Mouse (Mus musculus) small intestine, adult 2 months (tissue): ENCODE measurements at regions not wholly inside any gene's neighbourhood (a gene's known extent, or its start where the extent isn't known, plus 50 kb on each side); places are given as distances from the start of the nearest gene placed in this dataset.

ENCODE experiments used
- H3K27ac ChIP-seq: fragments of 200-500 bp; 2 replicates; pipeline ENCODE4 v1.5.1; 2012; ENCODE audit warnings: low read depth, low read length, control low read depth, inconsistent platforms; ENCODE audit not compliant: insufficient read depth
- H3K27me3 ChIP-seq: fragments of 200-500 bp; 2 replicates; pipeline ENCODE4 v1.6.1; 2012; ENCODE audit warnings: mild to moderate bottlenecking, moderate library complexity, low read length, inconsistent platforms; ENCODE audit not compliant: control insufficient read depth, insufficient read depth
- H3K36me3 ChIP-seq: fragments of 200-500 bp; 2 replicates; pipeline ENCODE4 v1.6.1; 2012; ENCODE audit warnings: mild to moderate bottlenecking, low read length, control low read depth, inconsistent platforms; ENCODE audit not compliant: control insufficient read depth, insufficient read depth
- H3K4me1 ChIP-seq: fragments of 200-500 bp; 2 replicates; pipeline ENCODE4 v1.6.1; 2012; ENCODE audit warnings: low read length, inconsistent platforms, mixed read lengths; ENCODE audit not compliant: control insufficient read depth, insufficient read depth, insufficient read length
- H3K4me3 ChIP-seq: fragments of 200-500 bp; 2 replicates; pipeline ENCODE4 v1.5.1; 2012; ENCODE audit warnings: low read depth, mild to moderate bottlenecking, control low read depth, inconsistent platforms, low read length, moderate library complexity
- CTCF ChIP-seq: fragments of 200-500 bp; IDR thresholded peaks from 2 replicates; pipeline ENCODE4 v1.5.1; 2012; ENCODE audit warnings: low read depth, mild to moderate bottlenecking, control low read depth, inconsistent platforms, low read length, moderate library complexity, mixed read lengths; ENCODE audit not compliant: insufficient replicate concordance, insufficient read length; ENCODE audit errors: extremely low read depth
- POLR2A ChIP-seq: fragments of 200-500 bp; IDR thresholded peaks from 2 replicates; pipeline ENCODE4 v1.6.1; 2012; ENCODE audit warnings: low read depth, mild to moderate bottlenecking, control low read depth, inconsistent platforms, low read length, moderate library complexity
- WGBS: fragments of 180-500 bp; shearing (Covaris S2); methylation state at CpG from one replicate; pipeline ENCODE4 v1.1.7; 2018; 5-methylcytosine and 5-hydroxymethylcytosine counted together

DNA sequence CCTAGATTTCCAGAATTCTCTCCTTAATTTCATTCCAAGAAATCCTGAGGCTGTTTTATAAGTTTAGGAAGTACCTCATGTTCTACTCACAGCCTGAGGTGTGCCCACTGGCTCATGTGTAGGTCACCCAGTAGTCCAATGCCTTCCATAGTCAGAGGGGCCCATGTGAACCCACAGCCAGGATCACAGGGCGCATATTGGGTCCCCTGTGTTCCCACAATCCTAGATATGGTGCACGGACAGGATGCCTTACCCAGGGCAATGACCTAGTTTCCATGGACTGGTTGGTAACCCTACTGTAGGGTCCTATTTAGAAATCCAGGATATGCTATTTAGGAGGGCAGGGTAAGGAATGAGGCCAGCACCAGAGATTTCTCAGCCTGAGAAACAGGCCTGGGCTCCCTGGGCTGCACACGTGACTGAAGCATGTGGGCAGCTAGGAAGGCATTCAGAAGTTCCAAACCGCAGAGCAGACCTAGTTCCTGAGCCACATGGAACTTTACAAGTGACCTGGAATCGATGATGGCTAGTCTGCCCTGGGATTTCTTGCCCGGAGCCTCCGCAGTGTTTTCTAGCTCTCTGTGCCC lies 90.5 kb downstream of the Rpl14 start:
- H3K27ac ChIP-seq, result no peak overlapping the region
- no peak overlapping the region for H3K4me3 ChIP-seq
- TF ChIP-seq POLR2A (no peak), CTCF (no peak)
- no peaks in the 10 kb centered on the region for H3K27me3 ChIP-seq
- H3K36me3 ChIP-seq, result no peaks in the 10 kb centered on the region
- no peaks in the 10 kb centered on the region for H3K4me1 ChIP-seq
- 90% methylated on average over 7 of the region's 7 CpGs for WGBS

GRCm38 (mm10) chr9:120663181-120663580 lies 91.9 kb downstream of the Rpl14 start:
- Histone ChIP-seq H3K27me3 (no peaks in the 10 kb centered on the region), H3K4me1 (no peaks in the 10 kb centered on the region), H3K27ac (no peak overlapping the region), H3K36me3 (no peaks in the 10 kb centered on the region), H3K4me3 (no peak overlapping the region)
- WGBS, result 60% methylated on average over 6 of the region's 6 CpGs
- no peak for TF ChIP-seq CTCF
- no peak for TF ChIP-seq POLR2A

GRCm38 (mm10) chr9:120664086-120664485 lies 92.8 kb downstream of the Rpl14 start:
- no peaks in the 10 kb centered on the region for H3K36me3 ChIP-seq
- 87% methylated on average over 10 of the region's 10 CpGs for WGBS
- TF ChIP-seq POLR2A (no peak), CTCF (no peak)

GRCm38 (mm10) chr9:120672452-120672851 lies 101.2 kb downstream of the Rpl14 start:
- no peaks in the 10 kb centered on the region for H3K36me3 ChIP-seq
- TF ChIP-seq POLR2A, result no peak
- TF ChIP-seq CTCF, result no peak
- H3K4me3 ChIP-seq, result no peak overlapping the region
- H3K27ac ChIP-seq, result no peak overlapping the region
- no peaks in the 10 kb centered on the region for H3K27me3 ChIP-seq
- H3K4me1 ChIP-seq, result no peaks in the 10 kb centered on the region
- WGBS, result 53% methylated on average over 6 of the region's 6 CpGs

More at GRCm38 (mm10) chr9:120664086-120664485, 92.8 kb downstream of the Rpl14 start:
- no peaks in the 10 kb centered on the region for H3K27me3 ChIP-seq
- H3K27ac ChIP-seq, result no peak overlapping the region
- no peak overlapping the region for H3K4me3 ChIP-seq
- no peaks in the 10 kb centered on the region for H3K4me1 ChIP-seq

- Histone ChIP-seq H3K36me3 (no peaks in the 10 kb centered on the region), H3K27me3 (no peaks in the 10 kb centered on the region), H3K27ac (no peak overlapping the region), H3K4me3 (no peak overlapping the region), H3K4me1 (no peaks in the 10 kb centered on the region)
- TF ChIP-seq CTCF (no peak), POLR2A (no peak)
- WGBS, result 12% methylated on average over 11 of the region's 11 CpGs
Observed at GRCm38 (mm10) chr9:120674855-120675254, 103.6 kb downstream of the Rpl14 start.

DNA sequence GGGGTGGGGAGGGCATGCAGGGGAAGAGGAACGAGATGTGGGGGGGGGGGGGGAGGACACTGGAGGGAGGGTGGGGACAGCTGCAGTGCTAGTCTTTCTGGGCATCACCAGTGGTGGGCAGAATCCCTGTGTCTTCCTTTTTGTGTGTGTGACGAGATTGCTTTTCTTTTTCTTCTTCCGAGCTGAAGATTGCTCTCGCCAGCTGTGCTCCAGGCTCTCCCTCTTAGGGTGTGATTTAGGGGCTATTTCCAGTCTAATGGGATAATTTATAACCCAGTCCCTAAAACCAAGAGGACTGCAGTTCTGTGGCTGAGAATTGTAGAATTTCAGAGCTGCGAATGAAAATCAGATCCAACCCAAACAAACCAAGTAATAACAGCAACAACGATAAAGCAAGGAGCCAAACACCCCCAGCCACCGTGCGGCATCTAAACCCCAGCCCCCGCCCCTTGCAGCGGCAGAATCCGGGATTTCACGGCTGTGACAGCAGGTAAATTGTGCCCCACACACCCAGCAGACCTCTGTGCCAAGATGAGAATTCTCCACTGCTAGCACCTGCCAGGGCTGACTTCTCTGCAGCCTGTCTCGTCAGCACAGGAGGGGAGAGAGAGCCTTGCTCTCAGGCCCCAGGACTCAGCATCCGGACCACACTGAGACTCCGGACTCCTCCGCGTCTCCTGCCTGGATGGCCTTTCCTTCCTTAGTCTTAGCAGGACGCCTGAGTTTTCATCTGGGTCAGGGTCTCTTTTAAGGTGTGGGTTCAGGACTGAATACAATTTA lies 104.3 kb downstream of the Rpl14 start:
- TF ChIP-seq CTCF, result no peak
- no peak for TF ChIP-seq POLR2A
- WGBS, result 7% methylated on average over 18 of the region's 18 CpGs
- H3K4me3 ChIP-seq, result peak overlapping the region; percentile 29; the same call in 1 of the 2 replicates
- H3K27me3 ChIP-seq, result no peaks in the 10 kb centered on the region
- H3K36me3 ChIP-seq, result no peaks in the 10 kb centered on the region
- H3K4me1 ChIP-seq, result no peaks in the 10 kb centered on the region
- no peak overlapping the region for H3K27ac ChIP-seq

DNA sequence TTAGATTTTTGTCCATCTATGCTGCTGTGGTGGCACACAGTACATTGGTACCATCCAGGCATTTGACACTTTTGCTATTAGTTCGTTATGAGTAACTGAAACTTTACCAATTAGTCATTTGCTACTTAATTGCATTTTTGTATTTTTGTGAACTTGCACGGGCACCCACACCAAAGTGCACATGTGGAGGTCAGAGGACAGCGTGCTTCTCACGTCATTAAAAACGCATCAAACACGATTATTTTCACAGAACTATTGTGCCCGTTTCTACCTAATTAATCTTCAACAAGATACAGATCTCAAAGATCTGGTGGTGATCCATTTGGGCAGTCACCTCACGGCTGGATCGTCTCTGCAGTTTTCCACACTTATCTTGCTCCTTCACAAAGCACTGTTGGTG lies 105.1 kb downstream of the Rpl14 start:
- Histone ChIP-seq H3K4me3 (no peak overlapping the region), H3K36me3 (no peaks in the 10 kb centered on the region), H3K27me3 (no peaks in the 10 kb centered on the region), H3K4me1 (no peaks in the 10 kb centered on the region), H3K27ac (no peak overlapping the region)
- TF ChIP-seq POLR2A, result no peak
- TF ChIP-seq CTCF, result no peak
- 47% methylated on average over 9 of the region's 9 CpGs for WGBS

GRCm38 (mm10) chr9:120676771-120677170 lies 105.5 kb downstream of the Rpl14 start:
- no peak overlapping the region for H3K27ac ChIP-seq
- no peak overlapping the region for H3K4me3 ChIP-seq
- WGBS, result 71% methylated on average over 8 of the region's 8 CpGs
- no peaks in the 10 kb centered on the region for H3K36me3 ChIP-seq
- H3K4me1 ChIP-seq, result no peaks in the 10 kb centered on the region
- H3K27me3 ChIP-seq, result no peaks in the 10 kb centered on the region
- TF ChIP-seq CTCF (no peak), POLR2A (no peak)
